In the genomic region with DNA sequence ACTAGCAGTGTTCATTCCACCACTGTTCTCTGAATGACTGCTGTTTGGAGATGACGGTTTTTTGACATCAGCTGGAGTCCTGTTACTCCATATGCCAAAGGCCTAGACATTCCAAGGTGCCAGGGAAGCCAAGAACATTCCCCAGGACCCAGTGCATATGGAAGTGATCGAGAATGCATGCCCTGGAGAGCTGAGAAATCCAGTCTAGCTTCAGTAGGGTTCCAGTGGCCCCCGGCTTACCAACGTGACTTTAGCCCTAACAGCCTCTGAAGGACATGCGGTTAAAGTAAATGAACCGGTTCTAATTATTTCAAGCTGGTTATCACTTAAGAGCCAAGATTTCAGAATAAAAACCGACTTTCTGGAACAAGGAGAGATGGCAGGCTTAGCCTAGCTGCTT, we compare ENCODE assay signal across 23 mouse cellular contexts. TPM values are rescaled to one million over a fixed set of nuclear protein-coding genes. Genes with fewer than 3 reads are reported as not detected.
DNase-seq lines count a peak whose midpoint lies in the region; ATAC-seq lines count a peak whose summit lies in the region.
"Had no signal": no experiment of that assay in that cellular context is flagged by ENCODE, and none has a peak within 500 bp of the region (broad histone marks: within the 10 kb centered on the region; RNA-seq: fewer than 3 reads in every experiment).

No protein-coding gene starts in this region.

- peaks cover 25% of the 10 kb centered on the region for H3K4me1 ChIP-seq in embryonic facial prominence, embryonic 10.5 days
- H3K4me1 ChIP-seq in embryonic facial prominence, embryonic 15.5 days = peaks cover 9% of the 10 kb centered on the region; the same call in 1 of the 2 replicates

- H3K27ac ChIP-seq in embryonic facial prominence, embryonic 10.5 days (replicated peaks) = no peak overlapping the region
- H3K27ac ChIP-seq in embryonic facial prominence, embryonic 15.5 days (replicated peaks) = peak overlapping the region; percentile 28; the same call in 1 of the 2 replicates
- H3K27ac ChIP-seq: forebrain, embryonic 15.5 days; hindbrain, embryonic 10.5 days; hindbrain, embryonic 14.5 days had no signal

- H3K4me3 ChIP-seq in embryonic facial prominence, embryonic 10.5 days = no peak overlapping the region
- H3K4me3 ChIP-seq in embryonic facial prominence, embryonic 15.5 days (replicated peaks) = no peak overlapping the region
- H3K4me3 ChIP-seq: forebrain, embryonic 15.5 days; heart, embryonic 12.5 days; hindbrain, embryonic 10.5 days had no signal

- H3K36me3 ChIP-seq in embryonic facial prominence, embryonic 10.5 days (replicated peaks) = no peaks in the 10 kb centered on the region
- H3K36me3 ChIP-seq in embryonic facial prominence, embryonic 15.5 days = no peaks in the 10 kb centered on the region
- H3K36me3 ChIP-seq: forebrain, embryonic 15.5 days; G1E; heart, embryonic 12.5 days; hindbrain, embryonic 10.5 days had no signal

- DNase-seq in cerebellum, postnatal 10 days = peak; percentile 17
- DNase-seq in cerebellum, postnatal 4 days (ENCODE audit: low spot score in 2 of 2) = no peak
- peak; percentile 35 for DNase-seq in kidney, adult 18-20 months
- no peak for DNase-seq in kidney, postnatal 4 days
- peak; percentile 25 for DNase-seq in embryonic facial prominence, embryonic 10.5 days (ENCODE audit: low spot score)
- DNase-seq in spleen, adult 18-20 months = no peak
- DNase-seq: adrenal gland, adult 8-10 months; adrenal gland, postnatal 36 days; B cell, adult 2 months; cerebellum, adult 11-12 months; cerebellum, adult 9-10 months; embryo, embryonic 11 days; gastrocnemius, postnatal 14 days had no signal

- H3K9me3 ChIP-seq in embryonic facial prominence, embryonic 10.5 days = no peaks in the 10 kb centered on the region
- no peaks in the 10 kb centered on the region for H3K9me3 ChIP-seq in embryonic facial prominence, embryonic 15.5 days (replicated peaks)
- H3K9me3 ChIP-seq: forebrain, embryonic 15.5 days; heart, embryonic 12.5 days; hindbrain, embryonic 10.5 days had no signal

- 60% methylated on average over 7 of the region's 7 CpGs for WGBS in embryonic facial prominence, embryonic 10.5 days
- WGBS in embryonic facial prominence, embryonic 15.5 days = 37% methylated on average over 7 of the region's 7 CpGs

- ATAC-seq in embryonic facial prominence, embryonic 15.5 days (ENCODE audit: insufficient number of reproducible peaks, low FRiP score, low TSS enrichment, low read depth) = no peak; the same call in 1 of the 2 replicates
- no peak for ATAC-seq in megakaryocyte, adult 5-6 weeks (ENCODE audit: poor library complexity, severe bottlenecking)
- ATAC-seq: CD4-positive, CD25-positive, alpha-beta regulatory T cell, adult 4 months; forebrain, embryonic 15.5 days had no signal

- H3K4me2 ChIP-seq in embryonic facial prominence, embryonic 15.5 days (replicated peaks) = no peak overlapping the region
- H3K4me2 ChIP-seq: forebrain, embryonic 15.5 days; heart, embryonic 12.5 days; hindbrain, embryonic 14.5 days had no signal

- no peak overlapping the region for H3K9ac ChIP-seq in embryonic facial prominence, embryonic 15.5 days
- H3K9ac ChIP-seq: forebrain, embryonic 15.5 days; heart, embryonic 12.5 days; hindbrain, embryonic 14.5 days had no signal

- no peaks in the 10 kb centered on the region for H3K27me3 ChIP-seq in embryonic facial prominence, embryonic 10.5 days (replicated peaks; ENCODE audit: low read depth, poor library complexity, severe bottlenecking)
- no peaks in the 10 kb centered on the region for H3K27me3 ChIP-seq in embryonic facial prominence, embryonic 15.5 days
- H3K27me3 ChIP-seq: forebrain, embryonic 15.5 days; heart, embryonic 12.5 days had no signal

RNA-seq across cellular contexts. Expression of a gene that starts 59.4 kb away (rescaled TPM):
- polyA plus RNA-seq in embryonic facial prominence, embryonic 10.5 days (2016; fragmentation: Nextera tagmentation; extraction: Ambion mirVana) = 1.5 and 1.9 TPM in 2 replicates
- polyA plus RNA-seq in embryonic facial prominence, embryonic 15.5 days (2015; fragmentation: Nextera tagmentation; extraction: Ambion mirVana) = 4.7 and 4.9 TPM in 2 replicates
- not detected in 2 replicates for total RNA-seq in megakaryocyte, adult 5-6 weeks (2015)
- not detected in 2 replicates for total RNA-seq in megakaryocyte, adult 5-6 weeks (2017)
- total RNA-seq: common myeloid progenitor, adult 5-6 weeks; granulocyte monocyte progenitor cell, adult 5-6 weeks had no signal
- polyA plus RNA-seq: CD4-positive, CD25-positive, alpha-beta regulatory T cell, adult 4 months; G1E had no signal

Comparison
In these comparisons a context has a peak if more than half of its experiments do, and no peak if none do; other contexts are left out.
1. DNase-seq: peak in cerebellum, postnatal 10 days (2 of 2), kidney, adult 18-20 months (single experiment) and embryonic facial prominence, embryonic 10.5 days (single experiment); none in cerebellum, postnatal 4 days (0 of 2), kidney, postnatal 4 days (0 of 2) and spleen, adult 18-20 months (0 of 2).